Mouse (Mus musculus) MEL (cell line): ENCODE measurements at regions not wholly inside any gene's neighbourhood (a gene's known extent, or its start where the extent isn't known, plus 50 kb on each side); places are given as distances from the start of the nearest gene placed in this dataset.

Source experiments
- DNase-seq: peaks from one replicate; pipeline ENCODE4 v3.0.0; 2011; ENCODE audit warnings: low read depth, low spot score
- H3K27ac ChIP-seq: 2 replicates; pipeline ENCODE4 v1.5.1; 2012; ENCODE audit warnings: low read depth, mild to moderate bottlenecking, control low read depth, low read length, moderate library complexity; ENCODE audit not compliant: control insufficient read depth
- H3K27me3 ChIP-seq, 2 experiments: fragments of 150-350 bp in 1 of 2; sonication (generic) in 1 of 2; 2 replicates each; pipeline ENCODE4 v1.6.1; 2012; ENCODE audit warnings: low read length in 2 of 2, mild to moderate bottlenecking in 2 of 2, improper control_type of control experiment in 1 of 2, moderate library complexity in 1 of 2; ENCODE audit not compliant: insufficient read depth in 2 of 2, control insufficient read depth in 1 of 2
- H3K36me3 ChIP-seq, 2 experiments: 2 replicates each; pipeline ENCODE4 v1.6.1; 2012 to 2014; ENCODE audit warnings: low read length in 2 of 2, improper control_type of control experiment in 1 of 2, inconsistent platforms in 1 of 2, mild to moderate bottlenecking in 1 of 2; ENCODE audit not compliant: insufficient read depth in 2 of 2, control insufficient read depth in 1 of 2
- H3K4me1 ChIP-seq, 2 experiments: fragments of 150-350 bp in 1 of 2; sonication (generic) in 1 of 2; 2 replicates each; pipeline ENCODE4 v1.6.1; 2012; ENCODE audit warnings: low read length in 2 of 2, improper control_type of control experiment in 1 of 2, mild to moderate bottlenecking in 1 of 2; ENCODE audit not compliant: insufficient read depth in 2 of 2, control insufficient read depth in 1 of 2
- H3K4me3 ChIP-seq, 2 experiments: fragments of 150-350 bp in 1 of 2; sonication (generic) in 1 of 2; 2 replicates each; pipeline ENCODE4 v1.5.1; 2012; ENCODE audit warnings: low read depth in 2 of 2, low read length in 2 of 2, mild to moderate bottlenecking in 2 of 2, moderate library complexity in 2 of 2, control low read depth in 1 of 2, improper control_type of control experiment in 1 of 2; ENCODE audit not compliant: control insufficient read depth in 1 of 2, insufficient read depth in 1 of 2
- H3K79me2 ChIP-seq: 2 replicates; pipeline ENCODE4 v1.6.1; 2012; ENCODE audit warnings: mild to moderate bottlenecking, low read length, moderate library complexity; ENCODE audit not compliant: control insufficient read depth, poor library complexity, insufficient read depth
- H3K9ac ChIP-seq: 2 replicates; pipeline ENCODE4 v1.6.1; 2012; ENCODE audit warnings: low read depth, mild to moderate bottlenecking, control low read depth, low read length, moderate library complexity; ENCODE audit not compliant: control insufficient read depth, poor library complexity, severe bottlenecking
- H3K9me3 ChIP-seq: fragments of 150-350 bp; sonication (generic); replicated peaks from 2 replicates; pipeline ENCODE4 v1.6.1; 2012; ENCODE audit warnings: mild to moderate bottlenecking, low read length, improper control_type of control experiment, moderate library complexity; ENCODE audit not compliant: insufficient read depth
- CHD2 ChIP-seq: IDR thresholded peaks from 2 replicates; pipeline ENCODE4 v1.6.1; 2011; ENCODE audit warnings: low read length, improper control_type of control experiment
- ELF1 ChIP-seq: IDR thresholded peaks from 2 replicates; pipeline ENCODE4 v1.6.1; 2014; ENCODE audit warnings: low read depth, mild to moderate bottlenecking, inconsistent platforms, low read length, improper control_type of control experiment, moderate library complexity
- MAFK ChIP-seq: IDR thresholded peaks from 2 replicates; pipeline ENCODE4 v1.6.1; 2011; ENCODE audit warnings: low read depth, mild to moderate bottlenecking, low read length, improper control_type of control experiment, borderline replicate concordance
- MAZ ChIP-seq: IDR thresholded peaks from 2 replicates; pipeline ENCODE4 v1.6.1; 2012; ENCODE audit warnings: low read depth, mild to moderate bottlenecking, inconsistent platforms, low read length, improper control_type of control experiment
- MXI1 ChIP-seq: IDR thresholded peaks from 2 replicates; pipeline ENCODE4 v1.6.1; 2011; ENCODE audit warnings: mild to moderate bottlenecking, low read depth, low read length, improper control_type of control experiment
- MYC ChIP-seq: IDR thresholded peaks from 2 replicates; pipeline ENCODE4 v1.6.1; 2011; ENCODE audit warnings: low read depth, mild to moderate bottlenecking, low read length, improper control_type of control experiment, moderate library complexity
- NRF1 ChIP-seq: IDR thresholded peaks from 2 replicates; pipeline ENCODE4 v1.6.1; 2014; ENCODE audit warnings: low read depth, mild to moderate bottlenecking, inconsistent platforms, low read length, improper control_type of control experiment, moderate library complexity; ENCODE audit not compliant: poor library complexity, insufficient read depth, severe bottlenecking
- POLR2AphosphoS5 ChIP-seq: IDR thresholded peaks from 2 replicates; pipeline ENCODE4 v1.6.1; 2012; ENCODE audit warnings: low read depth, borderline replicate concordance, mild to moderate bottlenecking, inconsistent platforms, low read length, moderate library complexity, mixed read lengths
- RCOR1 ChIP-seq: IDR thresholded peaks from 2 replicates; pipeline ENCODE4 v1.6.1; 2012; ENCODE audit warnings: low read depth, mild to moderate bottlenecking, inconsistent platforms, low read length, improper control_type of control experiment
- SIN3A ChIP-seq: IDR thresholded peaks from 2 replicates; pipeline ENCODE4 v1.6.1; 2012; ENCODE audit warnings: low read length, improper control_type of control experiment, inconsistent platforms
- TBP ChIP-seq: IDR thresholded peaks from 2 replicates; pipeline ENCODE4 v1.8.0; 2011; ENCODE audit warnings: low read depth, low read length, improper control_type of control experiment
- UBTF ChIP-seq: IDR thresholded peaks from 2 replicates; pipeline ENCODE4 v1.6.1; 2012; ENCODE audit warnings: low read depth, mild to moderate bottlenecking, inconsistent platforms, low read length, improper control_type of control experiment, moderate library complexity, borderline replicate concordance; ENCODE audit not compliant: insufficient read depth
- USF1 ChIP-seq: IDR thresholded peaks from 2 replicates; pipeline ENCODE4 v1.6.1; 2014; ENCODE audit warnings: low read depth, mild to moderate bottlenecking, inconsistent platforms, low read length, improper control_type of control experiment, moderate library complexity
- ZC3H11A ChIP-seq: IDR thresholded peaks from 2 replicates; pipeline ENCODE4 v1.6.1; 2012; ENCODE audit warnings: low read depth, mild to moderate bottlenecking, inconsistent platforms, low read length, improper control_type of control experiment
- ZNF384 ChIP-seq: IDR thresholded peaks from 2 replicates; pipeline ENCODE4 v1.6.1; 2012; ENCODE audit warnings: low read depth, mild to moderate bottlenecking, inconsistent platforms, low read length, improper control_type of control experiment

- no peak overlapping the region for H3K9ac ChIP-seq
- H3K36me3 ChIP-seq, result no peaks in the 10 kb centered on the region
- no peak for DNase-seq
- no peaks in the 10 kb centered on the region for H3K27me3 ChIP-seq
- H3K4me1 ChIP-seq, result peaks cover 0 to 4% of the 10 kb centered on the region in 2 experiments; a peak in 1 of 4 replicates
- H3K4me3 ChIP-seq, result no peak overlapping the region
- H3K27ac ChIP-seq, result no peak overlapping the region
- no peaks in the 10 kb centered on the region for H3K79me2 ChIP-seq
- no peaks in the 10 kb centered on the region for H3K9me3 ChIP-seq
- no peak for TF ChIP-seq CHD2
- TF ChIP-seq NRF1, result no peak
- no peak for TF ChIP-seq MYC
- no peak for TF ChIP-seq RCOR1
These were observed 371.9 kb upstream of the Mef2c start for GRCm38 (mm10) chr13:83131982-83132354.

GRCm38 (mm10) chr13:83132671-83133638 lies 370.9 kb upstream of the Mef2c start:
- Histone ChIP-seq H3K27me3 (no peaks in the 10 kb centered on the region), H3K9me3 (no peaks in the 10 kb centered on the region), H3K79me2 (no peaks in the 10 kb centered on the region), H3K9ac (no peak overlapping the region), H3K4me3 (no peak overlapping the region), H3K36me3 (no peaks in the 10 kb centered on the region), H3K4me1 (peaks cover 0 to 4% of the 10 kb centered on the region in 2 experiments; a peak in 1 of 4 replicates), H3K27ac (no peak overlapping the region)
- TF ChIP-seq UBTF (no peak), ZC3H11A (no peak), ZNF384 (no peak), TBP (no peak), MXI1 (no peak), SIN3A (no peak), MAFK (no peak), USF1 (no peak), POLR2AphosphoS5 (no peak), ELF1 (no peak), MAZ (no peak)
- no peak for DNase-seq
